Mouse (Mus musculus): ENCODE data around the gene Vmn1r90.

DNA sequence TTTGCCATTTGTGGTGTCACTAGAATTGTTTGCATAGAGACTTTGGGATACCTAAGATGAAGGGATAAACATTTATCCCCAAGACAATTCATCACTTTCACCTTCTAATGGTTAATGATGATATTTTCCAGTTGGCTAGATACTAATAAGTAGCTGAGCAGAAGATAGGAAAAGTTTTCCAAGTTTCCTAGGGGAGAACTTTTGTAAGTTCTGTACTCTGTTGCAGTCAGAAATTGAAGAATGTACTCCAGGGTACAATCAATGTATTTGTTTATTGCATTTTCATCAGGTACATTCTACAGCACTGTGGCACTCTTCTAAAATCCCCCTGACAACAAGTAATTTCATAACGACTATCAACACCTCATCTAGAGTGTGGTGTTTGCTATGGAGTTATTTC, at the start of gene Vmn1r90:
- TF ChIP-seq CTCF (IDR thresholded peaks at IDR 0.05; ENCODE audit: extremely low read depth, insufficient read depth, insufficient read length, insufficient replicate concordance) (no peak), POLR2A (IDR thresholded peaks at IDR 0.05; ENCODE audit: low read depth, low read length) (no peak)
